Mouse (Mus musculus) cerebellum, adult 9-11 months (tissue): ENCODE measurements around the gene Twf2.

ENCODE experiments used
- DNase-seq: peaks from one replicate; pipeline ENCODE4 v3.0.0; 2022

The Twf2 gene

GRCm38 (mm10) chr9:106212594-106212981, 9.7 kb downstream of the Twf2 start:
- DNase-seq: peak; percentile 56

GRCm38 (mm10) chr9:106215341-106216125, 12.6 kb downstream of the Twf2 start:
- no peak for DNase-seq

DNA sequence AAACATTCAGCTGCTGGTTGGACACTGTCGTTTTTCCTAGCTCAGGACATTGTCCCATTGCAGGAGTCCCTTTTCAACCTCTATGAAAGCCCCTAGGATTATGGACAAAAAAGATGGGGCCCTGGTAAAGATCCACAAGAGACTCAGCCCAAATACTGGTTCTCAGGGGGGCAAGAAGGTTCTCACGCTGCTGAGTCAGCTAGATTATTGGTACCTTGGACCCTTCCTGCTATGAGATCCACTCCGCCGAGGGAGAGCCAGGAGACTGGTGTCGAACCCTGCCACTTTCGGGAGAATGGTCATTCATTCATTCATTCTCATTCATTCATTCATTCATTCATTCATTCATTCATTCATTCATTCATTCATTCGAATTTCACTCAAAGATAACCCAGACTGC, 14.1 kb downstream of the Twf2 start:
- no peak for DNase-seq

DNA sequence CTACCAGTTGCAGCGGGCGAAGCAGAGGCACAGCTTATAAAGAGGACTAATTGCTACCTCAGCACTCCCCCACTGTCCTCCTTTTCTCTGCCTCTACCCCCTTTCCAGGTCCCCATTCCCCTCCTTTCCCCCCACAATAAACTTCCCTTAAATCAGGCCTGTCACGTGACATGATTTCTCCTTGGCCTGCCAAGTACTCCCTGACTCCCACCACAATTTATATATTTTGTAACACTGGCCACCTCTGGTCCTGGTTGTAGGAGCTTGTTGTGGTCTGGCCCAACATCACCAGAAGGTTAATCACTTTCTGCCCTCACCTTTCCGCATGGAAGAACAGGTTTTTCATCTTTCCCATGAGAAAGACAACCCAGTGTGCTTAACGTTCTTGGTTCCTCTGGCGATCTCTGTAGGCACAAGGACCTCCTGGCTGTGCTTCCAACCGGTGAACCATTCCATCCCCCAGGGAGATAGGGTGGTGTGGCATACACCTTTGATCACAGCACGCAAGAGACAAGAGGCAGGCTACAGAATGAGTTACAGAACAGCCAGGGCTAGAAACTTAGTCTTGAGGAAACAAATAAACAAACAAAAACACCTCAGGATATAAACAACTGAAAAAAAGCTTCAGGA, 18.1 kb downstream of the Twf2 start:
- no peak for DNase-seq

- no peak for DNase-seq
Observed at GRCm38 (mm10) chr9:106222261-106222851, 19.4 kb downstream of the Twf2 start, which contains the start of gene Tlr9. Gene Tlr9, plus strand, starts transcription at chr9:106222598.

GRCm38 (mm10) chr9:106222994-106223393, 20.1 kb downstream of the Twf2 start:
- no peak for DNase-seq

DNA sequence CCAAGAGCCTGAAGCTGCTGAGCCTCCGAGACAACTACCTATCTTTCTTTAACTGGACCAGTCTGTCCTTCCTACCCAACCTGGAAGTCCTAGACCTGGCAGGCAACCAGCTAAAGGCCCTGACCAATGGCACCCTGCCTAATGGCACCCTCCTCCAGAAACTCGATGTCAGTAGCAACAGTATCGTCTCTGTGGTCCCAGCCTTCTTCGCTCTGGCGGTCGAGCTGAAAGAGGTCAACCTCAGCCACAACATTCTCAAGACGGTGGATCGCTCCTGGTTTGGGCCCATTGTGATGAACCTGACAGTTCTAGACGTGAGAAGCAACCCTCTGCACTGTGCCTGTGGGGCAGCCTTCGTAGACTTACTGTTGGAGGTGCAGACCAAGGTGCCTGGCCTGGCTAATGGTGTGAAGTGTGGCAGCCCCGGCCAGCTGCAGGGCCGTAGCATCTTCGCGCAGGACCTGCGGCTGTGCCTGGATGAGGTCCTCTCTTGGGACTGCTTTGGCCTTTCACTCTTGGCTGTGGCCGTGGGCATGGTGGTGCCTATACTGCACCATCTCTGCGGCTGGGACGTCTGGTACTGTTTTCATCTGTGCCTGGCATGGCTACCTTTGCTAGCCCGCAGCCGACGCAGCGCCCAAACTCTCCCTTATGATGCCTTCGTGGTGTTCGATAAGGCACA, 22.7 kb downstream of the Twf2 start:
- DNase-seq: no peak

- DNase-seq: peak; percentile 35
Observed at GRCm38 (mm10) chr9:106226151-106226682, 23.3 kb downstream of the Twf2 start.

- no peak for DNase-seq
Observed at GRCm38 (mm10) chr9:106227790-106228429, 25.0 kb downstream of the Twf2 start.

DNA sequence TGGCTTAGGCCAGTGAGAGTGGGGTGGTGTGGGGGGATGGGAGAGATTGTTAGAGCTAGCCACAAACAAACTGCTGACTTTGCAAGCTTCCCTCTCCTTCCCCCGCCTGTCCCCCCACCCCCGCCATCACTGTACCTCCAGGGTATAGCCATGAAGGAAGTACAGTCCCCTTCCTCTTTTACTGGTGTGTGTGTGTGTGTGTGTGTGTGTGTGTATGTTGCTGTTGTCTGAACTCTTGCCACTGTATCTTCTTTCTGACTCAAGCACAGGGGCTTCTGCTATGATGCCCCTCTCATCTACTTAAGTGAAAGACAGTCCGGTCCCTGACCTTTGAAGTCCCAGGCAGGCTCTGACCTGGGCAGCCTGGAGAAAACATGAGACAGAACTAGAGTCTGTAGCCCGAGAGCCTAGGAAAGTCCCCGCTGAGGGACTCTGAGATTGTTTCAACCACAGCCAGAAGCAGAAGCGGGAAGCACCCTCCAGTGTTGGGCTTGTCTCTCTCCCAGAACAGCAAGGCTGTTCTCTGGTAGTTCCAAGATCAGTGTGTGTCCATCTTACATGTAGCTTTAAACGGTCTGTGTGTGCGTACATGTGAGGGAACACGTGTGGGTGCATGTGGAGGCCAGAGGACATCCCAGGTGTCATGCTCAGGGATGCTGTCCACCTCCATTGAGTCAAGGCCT, 27.3 kb downstream of the Twf2 start:
- DNase-seq: no peak

DNA sequence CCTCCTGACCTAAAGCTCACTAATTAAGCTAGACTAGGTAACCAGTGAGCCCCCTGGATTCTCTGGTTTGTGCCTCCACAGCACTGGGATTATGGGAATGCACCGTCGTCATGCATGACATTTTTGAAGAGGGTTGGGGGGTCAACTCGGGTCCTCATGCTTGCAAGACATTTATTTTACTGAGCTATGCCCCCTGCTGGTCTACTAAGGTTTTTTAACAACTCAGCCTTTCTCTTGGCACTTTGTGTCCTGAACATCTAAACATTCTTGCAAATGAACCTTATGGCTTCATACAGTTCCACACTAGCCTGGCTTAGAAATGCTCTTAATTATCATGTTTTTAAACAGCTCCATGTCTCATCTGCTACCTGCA, 27.8 kb downstream of the Twf2 start:
- no peak for DNase-seq

GRCm38 (mm10) chr9:106231220-106231619, 28.3 kb downstream of the Twf2 start:
- no peak for DNase-seq

DNA sequence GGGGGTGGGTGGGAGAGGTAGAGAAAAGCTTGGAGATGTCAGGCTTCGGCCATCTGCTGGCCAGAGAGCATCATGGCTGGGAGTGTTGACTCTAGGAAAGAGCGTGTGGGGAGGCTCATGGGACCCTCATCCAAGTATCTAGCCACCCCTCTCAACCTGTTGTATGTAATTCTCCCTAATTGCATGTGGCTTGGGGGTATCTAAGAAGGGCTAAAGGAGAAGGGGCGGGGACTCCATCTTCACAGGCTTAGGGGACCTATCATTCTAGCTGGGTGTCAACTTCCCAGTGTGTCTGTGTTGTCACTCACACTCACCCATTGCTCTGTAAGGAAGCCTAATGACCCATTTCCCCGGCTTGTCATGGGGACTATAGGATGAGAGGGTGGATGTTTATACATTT, 28.9 kb downstream of the Twf2 start:
- no peak for DNase-seq

- DNase-seq: no peak
Observed at GRCm38 (mm10) chr9:106232956-106233355, 30.0 kb downstream of the Twf2 start.

DNA sequence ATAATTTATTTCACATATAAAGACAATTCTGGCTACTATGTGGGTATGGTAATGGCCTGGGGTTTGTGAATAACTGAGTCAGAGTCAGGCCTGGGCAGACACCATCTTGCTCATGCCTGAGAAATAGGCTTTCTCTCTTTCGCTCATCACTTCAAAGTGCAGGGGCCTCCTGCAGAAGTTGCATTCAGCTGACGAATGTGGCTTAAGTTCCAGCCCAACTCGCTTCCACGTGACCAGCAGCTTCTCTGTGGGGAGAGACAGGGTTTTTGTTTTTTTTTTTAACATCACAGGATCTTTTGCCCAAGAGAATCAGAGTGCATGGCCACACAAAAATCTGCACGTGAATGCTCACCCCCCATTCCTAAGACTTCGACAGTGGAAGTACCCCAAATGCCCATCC, 31.0 kb downstream of the Twf2 start:
- DNase-seq: no peak

- DNase-seq: no peak
Observed at GRCm38 (mm10) chr9:106235194-106235830, 32.4 kb downstream of the Twf2 start.

DNA sequence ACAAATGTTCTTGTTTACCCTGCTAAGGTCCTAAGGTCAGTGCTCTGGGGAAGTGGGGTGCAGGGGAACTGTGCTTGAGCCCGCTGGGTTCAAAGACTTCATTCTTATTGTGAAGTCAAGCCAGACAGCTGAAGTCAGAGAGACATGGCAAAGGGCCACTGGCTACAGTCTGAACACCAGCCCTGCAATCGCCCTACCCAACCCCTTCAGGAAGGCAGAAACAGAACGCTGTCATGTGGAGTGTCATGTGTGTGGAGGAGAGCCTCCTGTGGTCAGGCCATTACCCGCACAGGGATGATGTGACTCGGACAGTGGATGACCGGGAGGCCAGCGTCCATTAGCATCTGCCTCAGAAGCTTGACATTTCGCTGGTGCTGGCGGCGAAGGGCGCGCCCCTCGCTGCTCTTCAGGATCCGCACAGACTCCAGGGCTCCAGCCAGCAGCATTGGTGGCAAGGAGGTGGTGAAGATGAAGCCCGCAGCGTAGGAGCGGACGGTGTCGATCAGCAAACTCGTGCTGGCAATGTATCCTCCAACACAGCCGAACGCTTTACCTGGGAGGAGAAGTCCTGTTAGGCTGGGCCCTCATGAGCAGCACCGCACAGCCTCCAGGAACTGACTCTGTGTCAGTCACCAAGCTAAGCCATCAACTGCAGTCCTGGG, 33.4 kb downstream of the Twf2 start:
- DNase-seq: no peak

DNA sequence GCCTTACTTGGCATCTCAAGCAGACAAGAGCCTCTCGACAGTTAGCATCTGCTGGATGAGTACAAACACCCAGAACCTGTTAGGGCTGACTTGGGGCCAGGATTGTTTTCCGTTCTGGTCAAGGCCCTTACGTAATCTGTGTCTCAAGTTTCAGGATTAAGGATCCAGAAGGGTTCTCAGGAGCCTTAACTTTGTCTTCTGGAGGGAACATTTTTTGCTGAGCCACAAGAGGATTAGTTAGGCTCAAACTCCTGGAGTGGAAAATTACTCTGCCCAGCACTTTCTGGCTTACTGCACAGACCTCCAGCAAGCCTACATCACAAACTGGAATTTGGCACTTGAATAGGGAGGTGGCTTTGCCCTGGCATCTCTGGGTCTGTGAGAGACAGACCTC, 33.9 kb downstream of the Twf2 start:
- DNase-seq: no peak

- DNase-seq: no peak
Observed at GRCm38 (mm10) chr9:106237401-106237800, 34.5 kb downstream of the Twf2 start.

GRCm38 (mm10) chr9:106237878-106238277, 35.0 kb downstream of the Twf2 start:
- no peak for DNase-seq

- no peak for DNase-seq
Observed at GRCm38 (mm10) chr9:106241541-106242164, 38.7 kb downstream of the Twf2 start.
